Mouse (Mus musculus): ENCODE results near the gene Hpcal1.
A peak's percentile ranks its signal among the peaks of the same experiment; 100 is the strongest.

Hpcal1 gene

GRCm38 (mm10) chr12:17686116-17686515, 4.5 kb upstream of the Hpcal1 start:
- no peak for DNase-seq (ENCODE audit: inconsistent ontology term)

- DNase-seq (ENCODE audit: inconsistent ontology term): no peak
Observed at GRCm38 (mm10) chr12:17688913-17689312, 1.7 kb upstream of the Hpcal1 start.

- DNase-seq (ENCODE audit: inconsistent ontology term): no peak
Observed at GRCm38 (mm10) chr12:17689931-17690563, 609 bp upstream of the Hpcal1 start.

- DNase-seq (ENCODE audit: inconsistent ontology term): peak; percentile 46
Observed at GRCm38 (mm10) chr12:17691320-17691876, 742 bp downstream of the Hpcal1 start.

- DNase-seq (ENCODE audit: inconsistent ontology term): peak; percentile 59
Observed at GRCm38 (mm10) chr12:17691891-17692321, 1.2 kb downstream of the Hpcal1 start.

- DNase-seq (ENCODE audit: inconsistent ontology term): no peak
Observed at GRCm38 (mm10) chr12:17692356-17692755, 1.7 kb downstream of the Hpcal1 start.

GRCm38 (mm10) chr12:17692953-17693352, 2.3 kb downstream of the Hpcal1 start:
- DNase-seq (ENCODE audit: inconsistent ontology term): peak; percentile 63

GRCm38 (mm10) chr12:17694589-17695115, 4.0 kb downstream of the Hpcal1 start:
- DNase-seq (ENCODE audit: inconsistent ontology term): no peak

GRCm38 (mm10) chr12:17696395-17696794, 5.7 kb downstream of the Hpcal1 start:
- no peak for DNase-seq (ENCODE audit: inconsistent ontology term)

GRCm38 (mm10) chr12:17698934-17699333, 8.3 kb downstream of the Hpcal1 start:
- DNase-seq (ENCODE audit: inconsistent ontology term): no peak

GRCm38 (mm10) chr12:17699480-17699879, 8.8 kb downstream of the Hpcal1 start:
- DNase-seq (ENCODE audit: inconsistent ontology term): no peak

GRCm38 (mm10) chr12:17701131-17701720, 10.6 kb downstream of the Hpcal1 start:
- peak; percentile 87 for DNase-seq (ENCODE audit: inconsistent ontology term)

GRCm38 (mm10) chr12:17701795-17702194, 11.1 kb downstream of the Hpcal1 start:
- no peak for DNase-seq (ENCODE audit: inconsistent ontology term)

GRCm38 (mm10) chr12:17702257-17702943, 11.7 kb downstream of the Hpcal1 start:
- DNase-seq (ENCODE audit: inconsistent ontology term): no peak

GRCm38 (mm10) chr12:17702944-17703335, 12.3 kb downstream of the Hpcal1 start:
- DNase-seq (ENCODE audit: inconsistent ontology term): no peak

GRCm38 (mm10) chr12:17703866-17704265, 13.2 kb downstream of the Hpcal1 start:
- no peak for DNase-seq (ENCODE audit: inconsistent ontology term)

- no peak for DNase-seq (ENCODE audit: inconsistent ontology term)
Observed at GRCm38 (mm10) chr12:17707472-17707871, 16.8 kb downstream of the Hpcal1 start.

- DNase-seq (ENCODE audit: inconsistent ontology term): no peak
Observed at GRCm38 (mm10) chr12:17709451-17709850, 18.8 kb downstream of the Hpcal1 start.

GRCm38 (mm10) chr12:17709926-17710746, 19.5 kb downstream of the Hpcal1 start:
- no peak for DNase-seq (ENCODE audit: inconsistent ontology term)

GRCm38 (mm10) chr12:17710747-17711092, 20.1 kb downstream of the Hpcal1 start:
- no peak for DNase-seq (ENCODE audit: inconsistent ontology term)

- no peak for DNase-seq (ENCODE audit: inconsistent ontology term)
Observed at GRCm38 (mm10) chr12:17711731-17712388, 21.2 kb downstream of the Hpcal1 start.

Measured in Muller cell, postnatal 12 days (primary cell).